Mouse (Mus musculus) neural tube, embryonic 15.5 days (tissue): ENCODE results near the gene Zkscan4. TPM values are rescaled to one million over a fixed set of nuclear protein-coding genes. Genes with fewer than 3 reads are reported as not detected.

Source experiments
- ATAC-seq: fragments of 200-750 bp; cut with Nextera tagmentation; 2 replicates; pipeline ENCODE4 v1.8.0; 2017; ENCODE audit warnings: mild to moderate bottlenecking, moderate TSS enrichment, moderate library complexity; ENCODE audit not compliant: low FRiP score
- H3K27ac ChIP-seq: fragments of 300-500 bp; sonication (generic); replicated peaks from 2 replicates; pipeline ENCODE4 v1.5.1; 2015; ENCODE audit warnings: mild to moderate bottlenecking, inconsistent platforms
- H3K27me3 ChIP-seq: fragments of 300-500 bp; sonication (generic); replicated peaks from 2 replicates; pipeline ENCODE4 v1.6.1; 2015; ENCODE audit warnings: inconsistent platforms
- H3K36me3 ChIP-seq: fragments of 300-500 bp; sonication (generic); 2 replicates; pipeline ENCODE4 v1.6.1; 2015; ENCODE audit warnings: inconsistent platforms
- H3K4me1 ChIP-seq: fragments of 300-500 bp; sonication (generic); 2 replicates; pipeline ENCODE4 v1.6.1; 2015; ENCODE audit warnings: inconsistent platforms
- H3K4me2 ChIP-seq: fragments of 300-500 bp; sonication (generic); 2 replicates; pipeline ENCODE4 v1.6.1; 2015; ENCODE audit warnings: inconsistent platforms, mild to moderate bottlenecking, moderate library complexity
- H3K4me3 ChIP-seq: fragments of 300-500 bp; sonication (generic); replicated peaks from 2 replicates; pipeline ENCODE4 v1.5.1; 2015; ENCODE audit warnings: mild to moderate bottlenecking, inconsistent platforms
- H3K9ac ChIP-seq: fragments of 300-500 bp; sonication (generic); replicated peaks from 2 replicates; pipeline ENCODE4 v1.6.1; 2015; ENCODE audit warnings: mild to moderate bottlenecking, inconsistent platforms
- H3K9me3 ChIP-seq: fragments of 300-500 bp; sonication (generic); replicated peaks from 2 replicates; pipeline ENCODE4 v1.6.1; 2016; ENCODE audit warnings: inconsistent platforms
- WGBS: fragments of 180-500 bp; shearing (Covaris S2); methylation state at CpG from one replicate; pipeline ENCODE4 v1.1.7; 2015; ENCODE audit warnings: mixed read lengths; 5-methylcytosine and 5-hydroxymethylcytosine counted together
- microRNA counts: library from miRNA; unstranded; fragments of <30 nt; microRNA quantifications from one replicate; lab custom pipeline; 2016
- microRNA-seq: library from miRNA; unstranded; fragments of <30 nt; microRNA quantifications from one replicate; pipeline ENCODE4, GENCODE M21; 2017
- polyA plus RNA-seq: library from polyadenylated mRNA; unstranded; fragments of >200 nt; fragmentation: Nextera tagmentation; extraction: Ambion mirVana; gene quantifications from 2 replicates; pipeline ENCODE4 v1.2.1, GENCODE M21; 2015

Gene Zkscan4
- polyA plus RNA-seq, 1 experiment from 2014 or later, result 10.0 TPM

GRCm38 (mm10) chr13:21530781-21531201 is 52.1 kb downstream of the Zkscan4 start, which contains the start of gene Zkscan8:
Zkscan8 (minus strand) TSS chr13:21531120.
- peaks cover 12% of the 10 kb centered on the region for H3K36me3 ChIP-seq
- peak; percentile 100 for ATAC-seq
- under 1% methylated on average over 38 of the region's 39 CpGs for WGBS
- peak within 1 kb of the TSS; percentile 95 for H3K9ac ChIP-seq
- H3K4me3 ChIP-seq, result peak within 1 kb of the TSS; percentile 98
- H3K9me3 ChIP-seq, result no peaks in the 10 kb centered on the region
- peaks cover 10% of the 10 kb centered on the region for H3K4me1 ChIP-seq
- peak within 1 kb of the TSS; percentile 92 for H3K27ac ChIP-seq
- peak within 1 kb of the TSS; percentile 59 for H3K4me2 ChIP-seq
- H3K27me3 ChIP-seq, result no peaks in the 10 kb centered on the region

MicroRNA genes within 50 kb of the gene (microRNA counts, 519-probe panel; counts per million panel counts)
- microRNA mmu-miR-1896 (lab: Ali Mortazavi, UCI), result 3,006 counts per million, percentile 72 among the panel's probes with 10 or more counts

Small RNAs within 50 kb of the gene (microRNA-seq; reads per million reads assigned to microRNA genes)
- not detected for gene Mir1896

Other genes starting within 250 kb of the Zkscan4 start
- gene Gpx5, start 186.2 kb upstream of the Zkscan4 start, polyA plus RNA-seq, result not detected in 2 replicates
- gene Gpx6, start 166.8 kb upstream of the Zkscan4 start, polyA plus RNA-seq, result 0.24 and 0.27 TPM in 2 replicates
- not detected in 2 replicates for gene Olfr1367, start 132.0 kb upstream of the Zkscan4 start, polyA plus RNA-seq
- gene Zscan12, start 116.1 kb upstream of the Zkscan4 start, polyA plus RNA-seq, result 12.4 and 13.0 TPM in 2 replicates
- gene Zkscan3, start 76.2 kb upstream of the Zkscan4 start, polyA plus RNA-seq, result 63.5 and 63.7 TPM in 2 replicates
- 3.0 and 3.1 TPM in 2 replicates for gene Pgbd1, start 37.8 kb upstream of the Zkscan4 start, polyA plus RNA-seq
- gene Zscan26, start 25.2 kb upstream of the Zkscan4 start, polyA plus RNA-seq, result 25.7 TPM in 2 replicates
- gene Nkapl, start 10.4 kb upstream of the Zkscan4 start, polyA plus RNA-seq, result 3.0 TPM in 2 replicates
- not detected in 2 replicates for gene Gm10065, start 534 bp downstream of the Zkscan4 start, polyA plus RNA-seq
- gene AK157302, start 16.3 kb downstream of the Zkscan4 start, polyA plus RNA-seq, result 0.24 and 0.41 TPM in 2 replicates
- gene Gm11273, start 22.5 kb downstream of the Zkscan4 start, polyA plus RNA-seq, result 8.5 and 9.7 TPM in 2 replicates
- 4.3 and 4.9 TPM in 2 replicates for gene Zkscan8, start 52.2 kb downstream of the Zkscan4 start, polyA plus RNA-seq
- gene Olfr1366, start 63.9 kb downstream of the Zkscan4 start, polyA plus RNA-seq, result 0.08 and 0.11 TPM in 2 replicates
- gene Olfr1535, start 81.0 kb downstream of the Zkscan4 start, polyA plus RNA-seq, result 0.04 TPM in 2 replicates
- gene Olfr1364, start 102.9 kb downstream of the Zkscan4 start, polyA plus RNA-seq, result not detected in 2 replicates
- not detected in 2 replicates for gene Olfr1362, start 135.1 kb downstream of the Zkscan4 start, polyA plus RNA-seq
- gene Olfr11, start 163.6 kb downstream of the Zkscan4 start, polyA plus RNA-seq, result 0.04 TPM in 1 of 2 replicates, not detected in the other
- gene Olfr1361, start 184.5 kb downstream of the Zkscan4 start, polyA plus RNA-seq, result not detected in 2 replicates
- not detected in 2 replicates for gene Olfr1360, start 198.5 kb downstream of the Zkscan4 start, polyA plus RNA-seq
- not detected in 2 replicates for gene Olfr1359, start 219.2 kb downstream of the Zkscan4 start, polyA plus RNA-seq
- not detected in 2 replicates for gene Hist1h2bl, start 237.2 kb downstream of the Zkscan4 start, polyA plus RNA-seq
- gene Hist1h2ai, start 237.5 kb downstream of the Zkscan4 start, polyA plus RNA-seq, result 7.9 and 9.5 TPM in 2 replicates
- gene Hist1h3h, start 238.8 kb downstream of the Zkscan4 start, polyA plus RNA-seq, result 3.2 and 5.6 TPM in 2 replicates
- 0.87 and 2.3 TPM in 2 replicates for gene Hist1h2bm, start 243.1 kb downstream of the Zkscan4 start, polyA plus RNA-seq